Mouse (Mus musculus) bone marrow, adult 2 months (tissue): ENCODE measurements around the gene Hoxa10.

Experiments
- CTCF ChIP-seq: fragments of 200-500 bp; IDR thresholded peaks from 2 replicates; pipeline ENCODE4 v1.5.1; 2011; ENCODE audit warnings: low read length, control low read depth; ENCODE audit not compliant: control insufficient read depth, insufficient read depth
- POLR2A ChIP-seq: fragments of 200-500 bp; IDR thresholded peaks from 2 replicates; pipeline ENCODE4 v1.6.1; 2011; ENCODE audit warnings: low read depth, mild to moderate bottlenecking, control low read depth, low read length, borderline replicate concordance; ENCODE audit not compliant: control insufficient read depth

GRCm38 (mm10) chr6:52220003-52220864 is 20.4 kb downstream of the Hoxa10 start:
- TF ChIP-seq POLR2A (no peak), CTCF (no peak)
